Mouse (Mus musculus): ENCODE results near the gene Lrrc29.

Gene Lrrc29

GRCm38 (mm10) chr8:105326141-105326672 is at the start of gene Lrrc29, which contains the start of gene Tmem208:
Gene Lrrc29 (minus strand): TSS chr8:105326278.
Gene Tmem208 (plus strand): TSS chr8:105326354.
- peak; percentile 86 for DNase-seq (ENCODE audit: low read depth, low spot score)

- no peak for DNase-seq (ENCODE audit: low read depth, low spot score)
Observed at GRCm38 (mm10) chr8:105374513-105374966, 48.5 kb upstream of the Lrrc29 start.

- no peak for DNase-seq (ENCODE audit: low read depth, low spot score)
Observed at GRCm38 (mm10) chr8:105373032-105373431, 47.0 kb upstream of the Lrrc29 start, which contains the start of gene Plekhg4. Gene Plekhg4 (plus strand): TSS chr8:105373274.

GRCm38 (mm10) chr8:105372473-105372872 is 46.4 kb upstream of the Lrrc29 start:
- DNase-seq (ENCODE audit: low read depth, low spot score): no peak

GRCm38 (mm10) chr8:105367107-105367506 is 41.0 kb upstream of the Lrrc29 start:
- DNase-seq (ENCODE audit: low read depth, low spot score): no peak

GRCm38 (mm10) chr8:105361751-105362702 is 35.9 kb upstream of the Lrrc29 start:
- DNase-seq (ENCODE audit: low read depth, low spot score): no peak

GRCm38 (mm10) chr8:105359646-105360045 is 33.6 kb upstream of the Lrrc29 start:
- DNase-seq (ENCODE audit: low read depth, low spot score): no peak

GRCm38 (mm10) chr8:105359208-105359607 is 33.1 kb upstream of the Lrrc29 start:
- no peak for DNase-seq (ENCODE audit: low read depth, low spot score)

GRCm38 (mm10) chr8:105356681-105357080 is 30.6 kb upstream of the Lrrc29 start:
- no peak for DNase-seq (ENCODE audit: low read depth, low spot score)

- no peak for DNase-seq (ENCODE audit: low read depth, low spot score)
Observed at GRCm38 (mm10) chr8:105355179-105356024, 29.3 kb upstream of the Lrrc29 start.

GRCm38 (mm10) chr8:105354549-105354948 is 28.5 kb upstream of the Lrrc29 start:
- no peak for DNase-seq (ENCODE audit: low read depth, low spot score)

GRCm38 (mm10) chr8:105353583-105354135 is 27.6 kb upstream of the Lrrc29 start:
- no peak for DNase-seq (ENCODE audit: low read depth, low spot score)

GRCm38 (mm10) chr8:105350186-105350585 is 24.1 kb upstream of the Lrrc29 start:
- DNase-seq (ENCODE audit: low read depth, low spot score): no peak

GRCm38 (mm10) chr8:105349096-105349771 is 23.2 kb upstream of the Lrrc29 start:
- no peak for DNase-seq (ENCODE audit: low read depth, low spot score)

- no peak for DNase-seq (ENCODE audit: low read depth, low spot score)
Observed at GRCm38 (mm10) chr8:105348450-105349095, 22.5 kb upstream of the Lrrc29 start, which contains the start of gene Slc9a5. Gene Slc9a5 (plus strand): TSS chr8:105348843.

GRCm38 (mm10) chr8:105347428-105348221 is 21.5 kb upstream of the Lrrc29 start, which contains the start of gene Fhod1:
Gene Fhod1 (minus strand): TSS chr8:105347953.
- peak; percentile 79 for DNase-seq (ENCODE audit: low read depth, low spot score)

GRCm38 (mm10) chr8:105346611-105347427 is 20.7 kb upstream of the Lrrc29 start:
- DNase-seq (ENCODE audit: low read depth, low spot score): no peak

Data from brain, embryonic 18.5 days (tissue).